Mouse (Mus musculus): ENCODE results near the gene Slc25a39. TPM values are rescaled to one million over a fixed set of nuclear protein-coding genes. Genes with fewer than 3 reads are reported as not detected.
A peak's percentile ranks its signal among the peaks of the same experiment; 100 is the strongest.
"Not testable (repeated sequence)": the region's sequence is repeated elsewhere in the genome, so short reads cannot be mapped to it uniquely, and the experiment has no call there.

Slc25a39 gene
- total and polyA plus RNA-seq, 2 experiments from 2014 or later = 176 to 194 TPM

GRCm38 (mm10) chr11:102393238-102393634, 14.5 kb downstream of the Slc25a39 start, which contains the start of gene Rundc3a:
Gene Rundc3a (plus strand): TSS chr11:102393403.
- peak within 1 kb of the TSS; percentile 93 for H3K9ac ChIP-seq (replicated peaks; ENCODE audit: low read length)
- DNase-seq (ENCODE audit: low spot score) = peak; percentile 98
- under 1% methylated on average over 23 of the region's 34 CpGs for WGBS
- no peaks in the 10 kb centered on the region for H3K9me3 ChIP-seq (ENCODE audit: low read length)
- no peaks in the 10 kb centered on the region for H3K36me3 ChIP-seq (ENCODE audit: insufficient read depth, low read length)
- H3K27ac ChIP-seq = peak within 1 kb of the TSS; percentile 98
- peak; percentile 95 for ATAC-seq
- peaks cover 27% of the 10 kb centered on the region for H3K4me1 ChIP-seq (ENCODE audit: insufficient read depth, low read length)
- no peaks in the 10 kb centered on the region for H3K27me3 ChIP-seq (ENCODE audit: insufficient read depth, low read length)
- TF ChIP-seq CTCF (IDR thresholded peaks at IDR 0.05; ENCODE audit: low read depth) = no peak
- peak within 1 kb of the TSS; percentile 87 for H3K4me2 ChIP-seq (ENCODE audit: low read depth, low read length)
- peak within 1 kb of the TSS; percentile 80 for H3K4me3 ChIP-seq (ENCODE audit: low read length)

- 17% methylated on average over 15 of the region's 15 CpGs for whole genome bisulfite sequencing
Observed at GRCm38 (mm10) chr11:102392441-102393237, 15.1 kb downstream of the Slc25a39 start.

GRCm38 (mm10) chr11:102389436-102389835, 18.3 kb downstream of the Slc25a39 start:
- not testable (repeated sequence) for H3K36me3 ChIP-seq (ENCODE audit: insufficient read depth, low read length); H3K4me1 ChIP-seq (ENCODE audit: insufficient read depth, low read length); H3K9ac ChIP-seq (replicated peaks; ENCODE audit: low read length)

More at GRCm38 (mm10) chr11:102392441-102393237, 15.1 kb downstream of the Slc25a39 start:
- Histone ChIP-seq H3K9me3 (ENCODE audit: low read length) (no peaks in the 10 kb centered on the region), H3K27ac (peak overlapping the region; percentile 98), H3K4me3 (ENCODE audit: low read length) (peak overlapping the region; percentile 80), H3K9ac (replicated peaks; ENCODE audit: low read length) (peak overlapping the region; percentile 93), H3K36me3 (ENCODE audit: insufficient read depth, low read length) (no peaks in the 10 kb centered on the region), H3K27me3 (ENCODE audit: insufficient read depth, low read length) (no peaks in the 10 kb centered on the region), H3K4me1 (ENCODE audit: insufficient read depth, low read length) (peaks cover 27% of the 10 kb centered on the region), H3K4me2 (ENCODE audit: low read depth, low read length) (peak overlapping the region; percentile 87)
- no peak; the same call in none of the 2 replicates for ATAC-seq
- peak; percentile 56 for DNase-seq (ENCODE audit: low spot score)
- TF ChIP-seq CTCF (IDR thresholded peaks at IDR 0.05; ENCODE audit: low read depth) = no peak

GRCm38 (mm10) chr11:102386121-102386520, 21.6 kb downstream of the Slc25a39 start:
- TF ChIP-seq CTCF (IDR thresholded peaks at IDR 0.05; ENCODE audit: low read depth) = no peak
- no peak for ATAC-seq
- H3K9ac ChIP-seq (replicated peaks; ENCODE audit: low read length) = no peak overlapping the region
- no peaks in the 10 kb centered on the region for H3K9me3 ChIP-seq (ENCODE audit: low read length)
- no peaks in the 10 kb centered on the region for H3K27me3 ChIP-seq (ENCODE audit: insufficient read depth, low read length)
- H3K4me2 ChIP-seq (ENCODE audit: low read depth, low read length) = no peak overlapping the region
- WGBS = 71% methylated on average over 5 of the region's 5 CpGs
- DNase-seq (ENCODE audit: low spot score) = no peak
- H3K36me3 ChIP-seq (ENCODE audit: insufficient read depth, low read length) = no peaks in the 10 kb centered on the region
- no peak overlapping the region for H3K4me3 ChIP-seq (ENCODE audit: low read length)
- H3K27ac ChIP-seq = no peak overlapping the region
- no peaks in the 10 kb centered on the region for H3K4me1 ChIP-seq (ENCODE audit: insufficient read depth, low read length)

More at GRCm38 (mm10) chr11:102389436-102389835, 18.3 kb downstream of the Slc25a39 start:
- H3K4me2 ChIP-seq (ENCODE audit: low read depth, low read length); H3K4me3 ChIP-seq (ENCODE audit: low read length); H3K9me3 ChIP-seq (ENCODE audit: low read length); ATAC-seq; H3K27me3 ChIP-seq (ENCODE audit: insufficient read depth, low read length); DNase-seq (ENCODE audit: low spot score); H3K27ac ChIP-seq: not testable (repeated sequence)
- WGBS = 79% methylated on average over 4 of the region's 5 CpGs

- Histone ChIP-seq H3K27ac (no peak overlapping the region), H3K36me3 (ENCODE audit: insufficient read depth, low read length) (no peaks in the 10 kb centered on the region), H3K4me1 (ENCODE audit: insufficient read depth, low read length) (no peaks in the 10 kb centered on the region), H3K4me2 (ENCODE audit: low read depth, low read length) (no peak overlapping the region), H3K27me3 (ENCODE audit: insufficient read depth, low read length) (no peaks in the 10 kb centered on the region), H3K9ac (replicated peaks; ENCODE audit: low read length) (no peak overlapping the region), H3K9me3 (ENCODE audit: low read length) (no peaks in the 10 kb centered on the region), H3K4me3 (ENCODE audit: low read length) (no peak overlapping the region)
- no peak for TF ChIP-seq CTCF (IDR thresholded peaks at IDR 0.05; ENCODE audit: low read depth)
- DNase-seq (ENCODE audit: low spot score) (no peak), ATAC-seq (no peak)
- WGBS = 63% methylated on average over 4 of the region's 4 CpGs
Observed at GRCm38 (mm10) chr11:102385075-102385474, 22.7 kb downstream of the Slc25a39 start.

- Histone ChIP-seq H3K9me3 (ENCODE audit: low read length) (no peaks in the 10 kb centered on the region), H3K27me3 (ENCODE audit: insufficient read depth, low read length) (no peaks in the 10 kb centered on the region), H3K27ac (no peak overlapping the region), H3K4me3 (ENCODE audit: low read length) (no peak overlapping the region), H3K4me1 (ENCODE audit: insufficient read depth, low read length) (no peaks in the 10 kb centered on the region), H3K36me3 (ENCODE audit: insufficient read depth, low read length) (no peaks in the 10 kb centered on the region), H3K4me2 (ENCODE audit: low read depth, low read length) (no peak overlapping the region), H3K9ac (replicated peaks; ENCODE audit: low read length) (no peak overlapping the region)
- ATAC-seq = no peak
- 58% methylated on average over 2 of the region's 2 CpGs for WGBS
- TF ChIP-seq CTCF (IDR thresholded peaks at IDR 0.05; ENCODE audit: low read depth) = no peak
- no peak for DNase-seq (ENCODE audit: low spot score)
Observed at GRCm38 (mm10) chr11:102384418-102384817, 23.3 kb downstream of the Slc25a39 start.

Measured in hindbrain, postnatal 0 days (tissue).